Mouse (Mus musculus): Measurements from ENCODE around the gene Klb. TPM values are rescaled to one million over a fixed set of nuclear protein-coding genes. Genes with fewer than 3 reads are reported as not detected.
"Not testable (repeated sequence)": the region's sequence is repeated elsewhere in the genome, so short reads cannot be mapped to it uniquely, and the experiment has no call there.

The Klb gene
- 5.0 and 6.5 TPM in 2 replicates for total RNA-seq (2021)
- long read RNA-seq, transcript Klb-201 (5 exons, 3,540 nt) = major isoform, 12 of 21 reads
- long read RNA-seq, partial matches to known transcripts = 8 of 21 reads
- long read RNA-seq, other reads (novel, unspliced or antisense) = 0 of 21 reads

- DNase-seq = no peak
Measured at GRCm38 (mm10) chr5:65348168-65348567, at the start of gene Klb. Gene Klb, plus strand, starts transcription at chr5:65348314.

GRCm38 (mm10) chr5:65299623-65300022 lies 48.5 kb upstream of the Klb start:
- DNase-seq = not testable (repeated sequence)

- no peak for DNase-seq
Measured at GRCm38 (mm10) chr5:65300121-65300520, 48.0 kb upstream of the Klb start.

GRCm38 (mm10) chr5:65305516-65305915 lies 42.6 kb upstream of the Klb start:
- no peak for DNase-seq

GRCm38 (mm10) chr5:65308208-65308607 lies 39.9 kb upstream of the Klb start:
- no peak for DNase-seq

- DNase-seq = no peak
Measured at GRCm38 (mm10) chr5:65308866-65309265, 39.2 kb upstream of the Klb start.

GRCm38 (mm10) chr5:65319176-65319575 lies 28.9 kb upstream of the Klb start:
- peak; percentile 10 for DNase-seq

- no peak for DNase-seq
Measured at GRCm38 (mm10) chr5:65322165-65322564, 25.9 kb upstream of the Klb start.

GRCm38 (mm10) chr5:65324271-65324670 lies 23.8 kb upstream of the Klb start:
- DNase-seq = no peak

- no peak for DNase-seq
Measured at GRCm38 (mm10) chr5:65324758-65325355, 23.3 kb upstream of the Klb start.

GRCm38 (mm10) chr5:65326212-65326611 lies 21.9 kb upstream of the Klb start:
- no peak for DNase-seq

GRCm38 (mm10) chr5:65329971-65330370 lies 18.1 kb upstream of the Klb start:
- no peak for DNase-seq

GRCm38 (mm10) chr5:65334788-65335187 lies 13.3 kb upstream of the Klb start:
- no peak for DNase-seq

GRCm38 (mm10) chr5:65335298-65336074 lies 12.6 kb upstream of the Klb start, which contains the start of gene Rfc1:
Gene Rfc1, minus strand, starts transcription at chr5:65335670.
- DNase-seq = peak; percentile 87

GRCm38 (mm10) chr5:65336075-65336355 lies 12.1 kb upstream of the Klb start:
- DNase-seq = no peak

GRCm38 (mm10) chr5:65338394-65338793 lies 9.7 kb upstream of the Klb start:
- DNase-seq = no peak

- no peak for DNase-seq
Measured at GRCm38 (mm10) chr5:65340167-65340566, 7.9 kb upstream of the Klb start.

GRCm38 (mm10) chr5:65350508-65350907 lies 2.4 kb downstream of the Klb start:
- DNase-seq = peak; percentile 13

GRCm38 (mm10) chr5:65354097-65354496 lies 6.0 kb downstream of the Klb start:
- DNase-seq = no peak

GRCm38 (mm10) chr5:65354985-65355384 lies 6.9 kb downstream of the Klb start:
- DNase-seq = no peak

GRCm38 (mm10) chr5:65356851-65357250 lies 8.7 kb downstream of the Klb start:
- no peak for DNase-seq

- no peak for DNase-seq
Measured at GRCm38 (mm10) chr5:65357771-65358170, 9.7 kb downstream of the Klb start.

GRCm38 (mm10) chr5:65367837-65368236 lies 19.7 kb downstream of the Klb start:
- no peak for DNase-seq

- DNase-seq = no peak
Measured at GRCm38 (mm10) chr5:65371551-65371950, 23.4 kb downstream of the Klb start.
